Mouse (Mus musculus) layer of hippocampus, postnatal 36 days (tissue): ENCODE measurements around the gene Tmem81. TPM values are rescaled to one million over a fixed set of nuclear protein-coding genes. Genes with fewer than 3 reads are reported as not detected.

Experiments
- total RNA-seq, 2 experiments: library from RNA; stranded (reverse); gene quantifications; 2 replicates each; pipeline ENCODE4 v1.2.3; 2021

Gene Tmem81
- total RNA-seq, 2 experiments from 2014 or later: 5.1 to 7.3 TPM

Other genes with a start within 250 kb of the Tmem81 start
- gene Klhdc8a, start 207.6 kb upstream of the Tmem81 start, total RNA-seq: 1 to 10 TPM; 3.0 to 3.3 TPM
- gene Nuak2, start 190.1 kb upstream of the Tmem81 start, total RNA-seq: 1 to 10 TPM in 1 of 2 experiments, under 1 TPM in 1; 0.63 to 1.1 TPM
- 100 to 1,000 TPM; 240 to 247 TPM for gene Tmcc2, start 114.9 kb upstream of the Tmem81 start, total RNA-seq
- 10 to 100 TPM; 53.1 to 54.0 TPM for gene Dstyk, start 88.7 kb upstream of the Tmem81 start, total RNA-seq
- gene Rbbp5, start 28.9 kb upstream of the Tmem81 start, total RNA-seq: 10 to 100 TPM; 69.1 to 71.6 TPM
- gene Cntn2, start 37.0 kb downstream of the Tmem81 start, total RNA-seq: 10 to 100 TPM; 71.6 to 85.6 TPM
- gene Nfasc, start 235.6 kb downstream of the Tmem81 start, total RNA-seq: 100 to 1,000 TPM; 174 to 193 TPM